Comparison of ENCODE assay signal across 25 mouse cellular contexts in genomic region chr17:4858304-4858703, GRCm38 (mm10).
"Had no signal": no experiment of that assay in that cellular context is flagged by ENCODE, and none has a peak within 500 bp of the region (broad histone marks: within the 10 kb centered on the region; RNA-seq: fewer than 3 reads in every experiment).

No protein-coding gene starts in this region.

- ATAC-seq: forebrain, embryonic 13.5 days; forebrain, embryonic 14.5 days; forebrain, embryonic 15.5 days; forebrain, embryonic 16.5 days; forebrain, postnatal 0 days had no signal

- H3K9ac ChIP-seq: embryonic facial prominence, embryonic 12.5 days; embryonic facial prominence, embryonic 13.5 days; embryonic facial prominence, embryonic 15.5 days; forebrain, embryonic 13.5 days; forebrain, embryonic 15.5 days; forebrain, postnatal 0 days had no signal

- H3K27ac ChIP-seq: embryonic facial prominence, embryonic 10.5 days; embryonic facial prominence, embryonic 12.5 days; embryonic facial prominence, embryonic 13.5 days; embryonic facial prominence, embryonic 15.5 days; forebrain, embryonic 10.5 days; forebrain, embryonic 13.5 days; forebrain, embryonic 15.5 days; gastrocnemius, adult 2 months; heart, adult 2 months had no signal

- DNase-seq: cerebellum, adult 9-10 months; cerebellum, adult 9-11 months; cerebellum, postnatal 10 days; cerebellum, postnatal 14 days; cerebellum, postnatal 25 days; cerebellum, postnatal 36 days; embryo, embryonic 11 days; gastrocnemius, adult 2 months; gastrocnemius, postnatal 10 days; gastrocnemius, postnatal 14 days; gastrocnemius, postnatal 25 days; gastrocnemius, postnatal 36 days; heart, adult 18-20 months; heart, adult 2 months had no signal

- H3K4me2 ChIP-seq: embryonic facial prominence, embryonic 12.5 days; embryonic facial prominence, embryonic 13.5 days; embryonic facial prominence, embryonic 15.5 days; forebrain, embryonic 13.5 days; forebrain, embryonic 15.5 days had no signal

- H3K9me3 ChIP-seq: embryonic facial prominence, embryonic 10.5 days; embryonic facial prominence, embryonic 12.5 days; embryonic facial prominence, embryonic 13.5 days; embryonic facial prominence, embryonic 15.5 days; forebrain, embryonic 10.5 days; forebrain, embryonic 13.5 days; forebrain, embryonic 15.5 days had no signal

- H3K4me1 ChIP-seq: embryonic facial prominence, embryonic 12.5 days; embryonic facial prominence, embryonic 15.5 days; forebrain, embryonic 10.5 days; forebrain, embryonic 13.5 days; forebrain, embryonic 15.5 days had no signal

- H3K36me3 ChIP-seq: embryonic facial prominence, embryonic 10.5 days; embryonic facial prominence, embryonic 12.5 days; embryonic facial prominence, embryonic 13.5 days; embryonic facial prominence, embryonic 15.5 days; forebrain, embryonic 10.5 days; forebrain, embryonic 15.5 days had no signal

- H3K27me3 ChIP-seq: embryonic facial prominence, embryonic 12.5 days; embryonic facial prominence, embryonic 13.5 days; embryonic facial prominence, embryonic 15.5 days; forebrain, embryonic 13.5 days; forebrain, embryonic 15.5 days had no signal

- H3K4me3 ChIP-seq: embryonic facial prominence, embryonic 10.5 days; embryonic facial prominence, embryonic 12.5 days; embryonic facial prominence, embryonic 13.5 days; embryonic facial prominence, embryonic 15.5 days; erythroblast, embryonic 14.5 days; forebrain, embryonic 10.5 days; forebrain, embryonic 13.5 days; forebrain, embryonic 15.5 days; gastrocnemius, adult 2 months; heart, adult 2 months had no signal
